Mouse (Mus musculus): ENCODE measurements around the gene Pde3a. TPM values are rescaled to one million over a fixed set of nuclear protein-coding genes. Genes with fewer than 3 reads are reported as not detected.

Pde3a gene
- polyA plus RNA-seq, 1 experiment from 2014 or later = 2.4 TPM

- no peaks in the 10 kb centered on the region for H3K36me3 ChIP-seq
- H3K4me3 ChIP-seq (replicated peaks) = no peak overlapping the region
- H3K27ac ChIP-seq (replicated peaks) = no peak overlapping the region
- no peak overlapping the region for H3K9ac ChIP-seq (replicated peaks)
- WGBS = 94% methylated on average over 5 of the region's 5 CpGs
- no peaks in the 10 kb centered on the region for H3K9me3 ChIP-seq (replicated peaks)
- no peak for ATAC-seq (ENCODE audit: low FRiP score)
- H3K4me2 ChIP-seq = no peak overlapping the region
- no peaks in the 10 kb centered on the region for H3K4me1 ChIP-seq
- no peaks in the 10 kb centered on the region for H3K27me3 ChIP-seq (replicated peaks)
Observed at GRCm38 (mm10) chr6:141268871-141269270, 19.8 kb downstream of the Pde3a start.

GRCm38 (mm10) chr6:141271133-141271532, 22.1 kb downstream of the Pde3a start:
- no peaks in the 10 kb centered on the region for H3K36me3 ChIP-seq
- ATAC-seq (ENCODE audit: low FRiP score) = no peak

GRCm38 (mm10) chr6:141271579-141271978, 22.5 kb downstream of the Pde3a start:
- no peak overlapping the region for H3K4me3 ChIP-seq (replicated peaks)

More at GRCm38 (mm10) chr6:141271133-141271532, 22.1 kb downstream of the Pde3a start:
- 87% methylated on average over 5 of the region's 5 CpGs for WGBS
- no peak overlapping the region for H3K27ac ChIP-seq (replicated peaks)
- no peaks in the 10 kb centered on the region for H3K9me3 ChIP-seq (replicated peaks)
- no peaks in the 10 kb centered on the region for H3K27me3 ChIP-seq (replicated peaks)
- H3K9ac ChIP-seq (replicated peaks) = no peak overlapping the region
- no peak overlapping the region for H3K4me3 ChIP-seq (replicated peaks)
- no peak overlapping the region for H3K4me2 ChIP-seq
- H3K4me1 ChIP-seq = no peaks in the 10 kb centered on the region

GRCm38 (mm10) chr6:141273685-141274084, 24.6 kb downstream of the Pde3a start:
- H3K9me3 ChIP-seq (replicated peaks) = no peaks in the 10 kb centered on the region
- no peak overlapping the region for H3K4me2 ChIP-seq
- H3K36me3 ChIP-seq = no peaks in the 10 kb centered on the region
- ATAC-seq (ENCODE audit: low FRiP score) = no peak
- no peak overlapping the region for H3K4me3 ChIP-seq (replicated peaks)
- H3K27ac ChIP-seq (replicated peaks) = no peak overlapping the region
- no peak overlapping the region for H3K9ac ChIP-seq (replicated peaks)
- no peaks in the 10 kb centered on the region for H3K27me3 ChIP-seq (replicated peaks)
- no peaks in the 10 kb centered on the region for H3K4me1 ChIP-seq
- 88% methylated on average over 6 of the region's 6 CpGs for WGBS

More at GRCm38 (mm10) chr6:141271579-141271978, 22.5 kb downstream of the Pde3a start:
- H3K9me3 ChIP-seq (replicated peaks) = no peaks in the 10 kb centered on the region
- no peak overlapping the region for H3K4me2 ChIP-seq
- no peak overlapping the region for H3K27ac ChIP-seq (replicated peaks)
- 93% methylated on average over 3 of the region's 3 CpGs for WGBS
- H3K9ac ChIP-seq (replicated peaks) = no peak overlapping the region
- no peak for ATAC-seq (ENCODE audit: low FRiP score)
- no peaks in the 10 kb centered on the region for H3K36me3 ChIP-seq
- no peaks in the 10 kb centered on the region for H3K27me3 ChIP-seq (replicated peaks)
- H3K4me1 ChIP-seq = no peaks in the 10 kb centered on the region

GRCm38 (mm10) chr6:141281685-141282084, 32.6 kb downstream of the Pde3a start:
- peak; percentile 65; the same call in 1 of the 2 replicates for ATAC-seq (ENCODE audit: low FRiP score)

GRCm38 (mm10) chr6:141282796-141283195, 33.7 kb downstream of the Pde3a start:
- Histone ChIP-seq H3K27ac (replicated peaks) (no peak overlapping the region), H3K27me3 (replicated peaks) (no peaks in the 10 kb centered on the region), H3K4me2 (no peak overlapping the region), H3K4me3 (replicated peaks) (no peak overlapping the region), H3K9ac (replicated peaks) (no peak overlapping the region), H3K36me3 (no peaks in the 10 kb centered on the region), H3K4me1 (no peaks in the 10 kb centered on the region), H3K9me3 (replicated peaks) (no peaks in the 10 kb centered on the region)
- WGBS = 74% methylated on average over 7 of the region's 7 CpGs
- no peak for ATAC-seq (ENCODE audit: low FRiP score)

More at GRCm38 (mm10) chr6:141281685-141282084, 32.6 kb downstream of the Pde3a start:
- H3K27me3 ChIP-seq (replicated peaks) = no peaks in the 10 kb centered on the region
- no peak overlapping the region for H3K9ac ChIP-seq (replicated peaks)
- H3K36me3 ChIP-seq = no peaks in the 10 kb centered on the region
- H3K4me2 ChIP-seq = no peak overlapping the region
- H3K4me1 ChIP-seq = no peaks in the 10 kb centered on the region
- H3K9me3 ChIP-seq (replicated peaks) = no peaks in the 10 kb centered on the region
- H3K4me3 ChIP-seq (replicated peaks) = no peak overlapping the region
- 48% methylated on average over 3 of the region's 3 CpGs for WGBS
- H3K27ac ChIP-seq (replicated peaks) = no peak overlapping the region

- whole genome bisulfite sequencing = 97% methylated on average over 2 of the region's 2 CpGs
- no peaks in the 10 kb centered on the region for H3K9me3 ChIP-seq (replicated peaks)
- no peaks in the 10 kb centered on the region for H3K4me1 ChIP-seq
- no peaks in the 10 kb centered on the region for H3K27me3 ChIP-seq (replicated peaks)
- H3K4me3 ChIP-seq (replicated peaks) = no peak overlapping the region
- H3K4me2 ChIP-seq = no peak overlapping the region
- no peak overlapping the region for H3K9ac ChIP-seq (replicated peaks)
- H3K36me3 ChIP-seq = no peaks in the 10 kb centered on the region
- ATAC-seq (ENCODE audit: low FRiP score) = no peak
- no peak overlapping the region for H3K27ac ChIP-seq (replicated peaks)
Observed at GRCm38 (mm10) chr6:141291195-141291594, 42.1 kb downstream of the Pde3a start.

GRCm38 (mm10) chr6:141292826-141293459, 43.9 kb downstream of the Pde3a start:
- Histone ChIP-seq H3K9ac (replicated peaks) (no peak overlapping the region), H3K27me3 (replicated peaks) (no peaks in the 10 kb centered on the region), H3K4me3 (replicated peaks) (no peak overlapping the region), H3K4me2 (no peak overlapping the region), H3K9me3 (replicated peaks) (no peaks in the 10 kb centered on the region), H3K4me1 (no peaks in the 10 kb centered on the region), H3K36me3 (no peaks in the 10 kb centered on the region), H3K27ac (replicated peaks) (no peak overlapping the region)
- whole genome bisulfite sequencing = 89% methylated on average over 10 of the region's 10 CpGs
- no peak for ATAC-seq (ENCODE audit: low FRiP score)

GRCm38 (mm10) chr6:141293460-141293853, 44.4 kb downstream of the Pde3a start:
- Histone ChIP-seq H3K27ac (replicated peaks) (no peak overlapping the region), H3K27me3 (replicated peaks) (no peaks in the 10 kb centered on the region), H3K36me3 (no peaks in the 10 kb centered on the region), H3K4me2 (no peak overlapping the region), H3K9ac (replicated peaks) (no peak overlapping the region), H3K9me3 (replicated peaks) (no peaks in the 10 kb centered on the region), H3K4me3 (replicated peaks) (no peak overlapping the region), H3K4me1 (no peaks in the 10 kb centered on the region)
- ATAC-seq (ENCODE audit: low FRiP score) = no peak
- WGBS = 36% methylated on average over 2 of the region's 2 CpGs

GRCm38 (mm10) chr6:141295264-141295663, 46.2 kb downstream of the Pde3a start:
- no peak for ATAC-seq (ENCODE audit: low FRiP score)
- Histone ChIP-seq H3K9ac (replicated peaks) (no peak overlapping the region), H3K4me2 (no peak overlapping the region), H3K27ac (replicated peaks) (no peak overlapping the region), H3K36me3 (no peaks in the 10 kb centered on the region), H3K9me3 (replicated peaks) (no peaks in the 10 kb centered on the region), H3K4me1 (no peaks in the 10 kb centered on the region), H3K27me3 (replicated peaks) (no peaks in the 10 kb centered on the region), H3K4me3 (replicated peaks) (no peak overlapping the region)
- WGBS = 85% methylated on average over 3 of the region's 3 CpGs

- no peak for ATAC-seq (ENCODE audit: low FRiP score)
Observed at GRCm38 (mm10) chr6:141301750-141302748, 53.0 kb downstream of the Pde3a start.

GRCm38 (mm10) chr6:141302842-141303241, 53.8 kb downstream of the Pde3a start:
- Histone ChIP-seq H3K36me3 (no peaks in the 10 kb centered on the region), H3K9ac (replicated peaks) (no peak overlapping the region), H3K27ac (replicated peaks) (no peak overlapping the region), H3K27me3 (replicated peaks) (no peaks in the 10 kb centered on the region), H3K4me2 (no peak overlapping the region), H3K4me3 (replicated peaks) (no peak overlapping the region), H3K9me3 (replicated peaks) (no peaks in the 10 kb centered on the region), H3K4me1 (no peaks in the 10 kb centered on the region)
- WGBS = 36% methylated on average over 4 of the region's 4 CpGs
- no peak for ATAC-seq (ENCODE audit: low FRiP score)

More at GRCm38 (mm10) chr6:141301750-141302748, 53.0 kb downstream of the Pde3a start:
- Histone ChIP-seq H3K27me3 (replicated peaks) (no peaks in the 10 kb centered on the region), H3K9me3 (replicated peaks) (no peaks in the 10 kb centered on the region), H3K27ac (replicated peaks) (no peak overlapping the region), H3K4me3 (replicated peaks) (no peak overlapping the region), H3K9ac (replicated peaks) (no peak overlapping the region), H3K36me3 (no peaks in the 10 kb centered on the region), H3K4me2 (no peak overlapping the region), H3K4me1 (no peaks in the 10 kb centered on the region)
- WGBS = 87% methylated on average over 14 of the region's 14 CpGs
